Mouse (Mus musculus): ENCODE measurements around the gene Rsbn1l. TPM values are rescaled to one million over a fixed set of nuclear protein-coding genes. Genes with fewer than 3 reads are reported as not detected.

The Rsbn1l gene
- total RNA-seq, 2 experiments from 2014 or later = 14.5 to 14.8 TPM

DNA sequence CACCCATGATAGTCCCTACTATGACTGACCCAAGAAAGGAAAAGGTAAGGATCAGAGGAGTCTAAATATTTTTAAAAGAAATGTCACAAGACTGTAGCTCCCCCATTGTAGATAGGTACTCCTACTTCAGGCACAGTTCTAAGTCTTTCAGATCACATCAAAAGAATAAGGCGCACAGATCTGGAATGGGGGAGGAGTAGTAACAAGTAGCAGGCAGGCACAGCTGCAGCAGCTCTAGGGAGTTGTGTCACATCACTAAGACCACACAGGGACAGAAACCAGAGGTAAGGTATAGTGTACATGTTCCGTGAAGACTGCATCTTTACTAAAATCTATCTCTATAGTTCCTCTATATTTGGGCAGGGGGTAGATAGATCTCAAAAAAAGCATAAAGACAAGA, 44.5 kb downstream of the Rsbn1l start:
- DNase-seq = no peak
- intact Hi-C loops (cut with DNase I) = no loop called here

GRCm38 (mm10) chr5:20906191-20906590, 50.0 kb downstream of the Rsbn1l start:
- intact Hi-C loops (cut with DNase I) = no loop called here
- DNase-seq = no peak

DNA sequence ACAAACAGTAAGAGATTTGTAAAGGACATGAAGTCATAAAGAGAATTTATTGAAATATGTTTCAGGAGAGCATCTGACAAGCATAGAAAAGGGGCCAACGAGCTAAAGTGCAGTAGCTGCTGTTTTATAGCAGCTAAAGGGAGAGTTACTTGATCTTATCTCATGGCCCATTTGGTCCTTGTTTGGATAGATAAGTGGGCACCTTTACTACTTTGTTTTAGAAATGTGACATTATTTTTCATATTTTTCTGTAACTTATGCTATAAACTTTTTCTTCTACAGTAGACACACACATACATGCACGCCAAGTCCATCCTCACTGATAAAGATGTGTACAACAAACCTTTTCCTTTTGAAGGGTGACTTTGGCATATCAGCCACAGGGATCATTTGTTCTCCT, 50.8 kb downstream of the Rsbn1l start:
- no peak for DNase-seq
- intact Hi-C loops (cut with DNase I) = no loop called here

DNA sequence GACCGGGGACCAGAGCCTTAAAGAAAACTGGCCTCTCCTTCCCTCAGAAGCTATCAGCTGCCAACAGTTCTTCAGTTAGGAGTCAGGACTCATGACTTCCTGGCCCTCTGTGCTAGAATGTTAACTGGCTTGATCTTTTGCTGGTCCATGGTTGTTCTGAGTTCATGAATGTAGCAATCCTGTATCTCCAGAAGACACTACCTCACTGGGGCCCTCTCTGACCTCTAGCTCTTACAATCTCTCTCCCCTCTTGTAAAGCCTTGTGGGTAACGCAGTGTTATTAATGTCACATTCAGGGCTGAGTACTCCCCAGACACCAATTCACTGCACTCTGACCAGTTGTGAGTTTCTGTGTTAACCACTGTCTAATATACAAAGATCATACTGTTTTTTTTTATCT, 51.6 kb downstream of the Rsbn1l start:
- DNase-seq = no peak
- intact Hi-C loops (cut with DNase I) = no loop called here

- no peak for DNase-seq
- intact Hi-C loops (cut with DNase I) = loop anchor here (5.0 kb wide), 1 partner anchor 95 kb away; no protein-coding TSS in a partner anchor
Observed at GRCm38 (mm10) chr5:20897446-20898167, 58.6 kb downstream of the Rsbn1l start.

- intact Hi-C loops (cut with DNase I) = no loop called here
- DNase-seq = no peak
Observed at GRCm38 (mm10) chr5:20884036-20884620, 72.1 kb downstream of the Rsbn1l start.

DNA sequence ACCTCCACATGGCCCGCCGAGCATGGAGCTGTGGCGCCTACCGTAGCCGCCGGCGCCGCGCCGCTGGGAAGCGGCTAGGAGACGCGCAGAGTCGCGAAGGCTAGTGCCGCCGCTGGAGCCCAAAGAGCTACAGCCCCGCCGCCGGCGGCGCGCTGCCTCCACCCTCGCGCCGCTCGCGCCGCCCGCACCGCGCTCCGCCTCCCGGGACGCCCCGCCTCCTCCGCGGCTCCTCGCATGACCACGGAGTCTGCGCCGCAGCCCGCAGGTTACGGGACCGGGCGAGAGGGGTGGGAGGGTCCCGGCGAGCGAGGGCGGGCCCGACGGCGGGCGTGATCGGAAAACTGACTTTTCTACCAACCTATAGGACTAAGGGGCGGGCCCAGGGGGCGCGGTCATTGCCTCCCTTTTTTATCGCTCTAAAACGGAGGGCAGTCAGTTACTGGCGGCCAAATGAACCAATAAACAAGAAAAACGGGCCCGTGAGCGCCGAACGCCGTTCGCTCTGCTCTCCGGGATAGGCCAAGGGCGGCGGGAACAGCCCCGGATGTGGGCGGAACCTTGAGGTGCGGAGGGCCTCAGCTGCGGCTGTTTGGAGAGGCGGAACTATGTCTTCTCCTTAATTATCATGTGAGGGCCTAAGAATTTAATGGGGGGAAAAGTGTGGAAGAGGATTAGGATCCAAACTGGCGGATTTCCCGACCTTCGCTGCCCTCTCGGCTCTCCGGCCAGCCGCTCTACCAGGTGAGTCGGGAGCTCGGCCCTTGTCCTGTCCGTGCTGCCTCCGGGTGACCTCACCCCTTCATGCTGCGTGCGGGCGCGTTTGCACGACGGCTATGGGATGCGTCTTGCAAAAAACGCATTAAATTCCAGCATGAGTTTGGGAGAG, 74.0 kb downstream of the Rsbn1l start, which contains the start of the genes Phtf2 and Tmem60:
Gene Phtf2 (minus strand): TSS at position 210 of the 886 bp plus-strand sequence.
Gene Tmem60 (plus strand): TSS at position 277 of the 886 bp plus-strand sequence.
- intact Hi-C loops (cut with DNase I) = no loop called here
- DNase-seq = peak; percentile 99

GRCm38 (mm10) chr5:20880797-20881775, 75.1 kb downstream of the Rsbn1l start:
- peak; percentile 55 for DNase-seq
- intact Hi-C loops (cut with DNase I) = no loop called here

GRCm38 (mm10) chr5:20880386-20880785, 75.8 kb downstream of the Rsbn1l start:
- intact Hi-C loops (cut with DNase I) = no loop called here
- no peak for DNase-seq

- intact Hi-C loops (cut with DNase I) = no loop called here
- no peak for DNase-seq
Observed at GRCm38 (mm10) chr5:20876934-20877426, 79.2 kb downstream of the Rsbn1l start.

GRCm38 (mm10) chr5:20873146-20873545, 83.1 kb downstream of the Rsbn1l start:
- DNase-seq = no peak
- intact Hi-C loops (cut with DNase I) = no loop called here

GRCm38 (mm10) chr5:20865193-20865755, 90.9 kb downstream of the Rsbn1l start:
- intact Hi-C loops (cut with DNase I) = no loop called here
- no peak for DNase-seq

- DNase-seq = no peak
- intact Hi-C loops (cut with DNase I) = no loop called here
Observed at GRCm38 (mm10) chr5:20864216-20864969, 91.8 kb downstream of the Rsbn1l start.

DNA sequence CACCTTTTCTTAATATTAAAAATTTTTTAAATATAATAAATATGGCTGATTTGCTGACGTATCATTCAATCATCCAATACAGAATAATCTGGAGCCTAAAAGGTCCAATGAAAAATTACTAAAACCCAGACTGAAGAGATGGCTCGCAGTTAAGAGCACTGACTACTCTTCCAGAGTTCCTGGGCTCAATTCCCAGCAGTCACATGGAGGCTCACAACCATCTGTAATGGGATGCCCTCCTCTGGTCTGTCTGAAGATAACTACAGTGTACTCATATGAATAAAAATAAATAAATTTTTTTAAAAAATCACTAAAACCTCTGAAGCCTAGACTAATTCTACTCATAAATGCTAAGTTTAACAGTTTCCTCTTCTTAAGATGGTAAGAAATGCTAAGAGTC, 94.3 kb downstream of the Rsbn1l start:
- no peak for DNase-seq
- intact Hi-C loops (cut with DNase I) = no loop called here

- no peak for DNase-seq
- intact Hi-C loops (cut with DNase I) = no loop called here
Observed at GRCm38 (mm10) chr5:20860565-20860964, 95.6 kb downstream of the Rsbn1l start.

GRCm38 (mm10) chr5:20858404-20858803, 97.8 kb downstream of the Rsbn1l start:
- intact Hi-C loops (cut with DNase I) = no loop called here
- no peak for DNase-seq

DNA sequence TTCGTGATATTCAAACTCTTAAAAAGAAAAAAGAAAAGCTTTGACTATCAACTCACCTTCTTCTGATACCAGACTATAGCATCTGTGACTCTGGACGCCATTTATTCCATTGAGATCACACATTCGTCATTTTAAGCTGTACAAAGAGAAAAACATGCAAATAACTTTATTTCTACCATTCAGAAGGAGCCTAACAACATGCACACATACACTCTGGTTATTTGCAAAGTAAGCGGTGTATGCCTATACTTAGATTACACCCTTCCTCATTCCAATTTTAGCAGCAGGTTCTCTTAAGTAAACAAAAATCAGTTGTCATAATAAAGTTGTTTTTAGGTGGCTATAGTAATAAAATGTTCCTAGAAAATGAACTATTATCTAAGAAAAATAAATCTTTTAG, 101.1 kb downstream of the Rsbn1l start:
- no peak for DNase-seq
- intact Hi-C loops (cut with DNase I) = no loop called here

GRCm38 (mm10) chr5:20847010-20847409, 109.2 kb downstream of the Rsbn1l start:
- intact Hi-C loops (cut with DNase I) = no loop called here
- no peak for DNase-seq

DNA sequence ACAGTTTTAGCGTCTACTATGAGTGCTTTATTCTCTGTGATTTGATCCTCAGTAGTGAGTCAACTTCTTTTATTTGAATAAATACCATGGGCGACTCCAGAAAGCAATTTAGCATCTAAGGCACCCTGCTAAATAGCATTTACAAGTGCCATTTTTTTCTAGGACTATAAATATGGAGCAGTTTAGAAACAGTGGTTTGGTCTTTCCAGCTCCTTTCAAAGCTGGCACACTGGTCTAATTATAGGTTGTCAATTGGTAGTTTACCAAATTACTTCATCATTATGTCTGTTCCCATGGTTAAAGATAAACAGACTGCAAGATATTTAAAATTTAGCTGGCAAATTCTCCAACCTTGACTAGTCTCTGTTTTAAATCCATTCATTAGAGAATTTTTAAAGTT, 112.4 kb downstream of the Rsbn1l start:
- intact Hi-C loops (cut with DNase I) = no loop called here
- DNase-seq = no peak

Measured in left cerebral cortex, postnatal 4 days (tissue).